Comparison of ENCODE assay signal across 21 mouse cellular contexts in genomic region chr12:116805129-116805809, GRCm38 (mm10).
DNase-seq lines count a peak whose midpoint lies in the region; ATAC-seq and TF ChIP-seq lines count a peak whose summit lies in the region.
"Had no signal": no experiment of that assay in that cellular context is flagged by ENCODE, and none has a peak within 500 bp of the region (broad histone marks: within the 10 kb centered on the region; RNA-seq: fewer than 3 reads in every experiment).

No protein-coding gene starts in this region.

- peak overlapping the region; percentile 14; the same call in 1 of the 2 replicates for H3K27ac ChIP-seq in hindbrain, embryonic 13.5 days
- H3K27ac ChIP-seq in hindbrain, embryonic 11.5 days (ENCODE audit: low read depth, low read length), result no peak overlapping the region
- no peak overlapping the region for H3K27ac ChIP-seq in forebrain, embryonic 15.5 days (replicated peaks)
- peak overlapping the region; percentile 50 for H3K27ac ChIP-seq in midbrain, embryonic 14.5 days (replicated peaks; ENCODE audit: low read depth, low read length)
- H3K27ac ChIP-seq: embryonic facial prominence, embryonic 10.5 days; limb, embryonic 12.5 days; liver, embryonic 15.5 days; neural tube, embryonic 12.5 days; stomach, embryonic 15.5 days had no signal

- TF ChIP-seq CTCF in brain, embryonic 14.5 days (IDR thresholded peaks at IDR 0.05; ENCODE audit: borderline replicate concordance, extremely low read depth, insufficient read depth, insufficient read length), result no peak

- no peak for DNase-seq in hindbrain, embryonic 11.5 days (ENCODE audit: low spot score)
- DNase-seq in brain, embryonic 14.5 days (ENCODE audit: low read depth), result peak; percentile 58
- peak; percentile 58 for DNase-seq in midbrain, embryonic 14.5 days
- DNase-seq in Muller cell, postnatal 12 days (ENCODE audit: inconsistent ontology term), result no peak
- DNase-seq in adrenal gland, postnatal 14 days, result no peak
- DNase-seq: adrenal gland, adult 8-10 months; cerebellum, postnatal 14 days; heart, postnatal 14 days; kidney, postnatal 10 days; lung, postnatal 14 days; spleen, adult 18-20 months had no signal

- TF ChIP-seq POLR2A in brain, embryonic 14.5 days (IDR thresholded peaks at IDR 0.05; ENCODE audit: borderline replicate concordance, extremely low read depth, insufficient read depth, insufficient read length, poor library complexity, severe bottlenecking), result no peak

- H3K4me2 ChIP-seq in hindbrain, embryonic 13.5 days, result no peak overlapping the region
- no peak overlapping the region for H3K4me2 ChIP-seq in hindbrain, embryonic 11.5 days (replicated peaks; ENCODE audit: low read depth, low read length)
- no peak overlapping the region for H3K4me2 ChIP-seq in forebrain, embryonic 15.5 days (replicated peaks)
- no peak overlapping the region for H3K4me2 ChIP-seq in midbrain, embryonic 14.5 days (ENCODE audit: low read length)
- H3K4me2 ChIP-seq: limb, embryonic 12.5 days; liver, embryonic 15.5 days; neural tube, embryonic 12.5 days; stomach, embryonic 15.5 days had no signal

- H3K4me3 ChIP-seq in hindbrain, embryonic 13.5 days, result no peak overlapping the region
- no peak overlapping the region for H3K4me3 ChIP-seq in hindbrain, embryonic 11.5 days (ENCODE audit: low read depth, low read length)
- no peak overlapping the region for H3K4me3 ChIP-seq in forebrain, embryonic 15.5 days
- no peak overlapping the region for H3K4me3 ChIP-seq in midbrain, embryonic 14.5 days (replicated peaks; ENCODE audit: low read depth, low read length)
- H3K4me3 ChIP-seq: embryonic facial prominence, embryonic 10.5 days; erythroblast, embryonic 14.5 days; limb, embryonic 12.5 days; liver, embryonic 15.5 days; neural tube, embryonic 12.5 days; stomach, embryonic 15.5 days had no signal

- H3K9ac ChIP-seq in hindbrain, embryonic 13.5 days, result no peak overlapping the region
- H3K9ac ChIP-seq in hindbrain, embryonic 11.5 days (ENCODE audit: low read depth, low read length), result no peak overlapping the region
- no peak overlapping the region for H3K9ac ChIP-seq in forebrain, embryonic 15.5 days (replicated peaks)
- no peak overlapping the region for H3K9ac ChIP-seq in midbrain, embryonic 14.5 days (replicated peaks; ENCODE audit: low read length)
- H3K9ac ChIP-seq: limb, embryonic 12.5 days; liver, embryonic 15.5 days; neural tube, embryonic 12.5 days; stomach, embryonic 15.5 days had no signal

- ATAC-seq in hindbrain, embryonic 13.5 days (ENCODE audit: low FRiP score), result peak; percentile 49; the same call in 1 of the 2 replicates
- ATAC-seq in hindbrain, embryonic 11.5 days (ENCODE audit: low FRiP score), result no peak
- peak; percentile 47 for ATAC-seq in forebrain, embryonic 15.5 days (replicated peaks)
- no peak; the same call in 1 of the 2 replicates for ATAC-seq in midbrain, embryonic 14.5 days (ENCODE audit: low FRiP score, low TSS enrichment)
- ATAC-seq: intestine, postnatal 0 days had no signal

- 59% methylated on average over 2 of the region's 2 CpGs for WGBS in hindbrain, embryonic 13.5 days
- 79% methylated on average over 2 of the region's 2 CpGs for WGBS in hindbrain, embryonic 11.5 days
- WGBS in forebrain, embryonic 15.5 days, result 69% methylated on average over 2 of the region's 2 CpGs
- 68% methylated on average over 2 of the region's 2 CpGs for WGBS in midbrain, embryonic 14.5 days

- H3K4me1 ChIP-seq in hindbrain, embryonic 13.5 days (replicated peaks), result peaks cover 14% of the 10 kb centered on the region
- no peaks in the 10 kb centered on the region for H3K4me1 ChIP-seq in hindbrain, embryonic 11.5 days (replicated peaks; ENCODE audit: control insufficient read depth, insufficient read depth, low read length)
- H3K4me1 ChIP-seq in forebrain, embryonic 15.5 days, result peaks cover 12% of the 10 kb centered on the region; the same call in 1 of the 2 replicates
- peaks cover 16% of the 10 kb centered on the region for H3K4me1 ChIP-seq in midbrain, embryonic 14.5 days (ENCODE audit: control insufficient read depth, insufficient read depth, low read length)
- H3K4me1 ChIP-seq: embryonic facial prominence, embryonic 10.5 days; limb, embryonic 12.5 days; liver, embryonic 15.5 days; stomach, embryonic 15.5 days had no signal

- no peaks in the 10 kb centered on the region for H3K27me3 ChIP-seq in hindbrain, embryonic 13.5 days
- no peaks in the 10 kb centered on the region for H3K27me3 ChIP-seq in hindbrain, embryonic 11.5 days (ENCODE audit: control insufficient read depth, insufficient read depth, low read length)
- no peaks in the 10 kb centered on the region for H3K27me3 ChIP-seq in forebrain, embryonic 15.5 days
- no peaks in the 10 kb centered on the region for H3K27me3 ChIP-seq in midbrain, embryonic 14.5 days (ENCODE audit: control insufficient read depth, insufficient read depth, low read length)
- H3K27me3 ChIP-seq: limb, embryonic 12.5 days; liver, embryonic 15.5 days; neural tube, embryonic 12.5 days; stomach, embryonic 15.5 days had no signal

- no peaks in the 10 kb centered on the region for H3K36me3 ChIP-seq in hindbrain, embryonic 13.5 days
- H3K36me3 ChIP-seq in hindbrain, embryonic 11.5 days (ENCODE audit: control insufficient read depth, insufficient read depth, low read length), result no peaks in the 10 kb centered on the region
- no peaks in the 10 kb centered on the region for H3K36me3 ChIP-seq in forebrain, embryonic 15.5 days
- no peaks in the 10 kb centered on the region for H3K36me3 ChIP-seq in midbrain, embryonic 14.5 days (ENCODE audit: control insufficient read depth, insufficient read depth, low read length)
- H3K36me3 ChIP-seq: embryonic facial prominence, embryonic 10.5 days; G1E; limb, embryonic 12.5 days; liver, embryonic 15.5 days; neural tube, embryonic 12.5 days; stomach, embryonic 15.5 days had no signal

- H3K9me3 ChIP-seq in hindbrain, embryonic 13.5 days, result no peaks in the 10 kb centered on the region
- H3K9me3 ChIP-seq in hindbrain, embryonic 11.5 days (ENCODE audit: control insufficient read depth, low read length), result no peaks in the 10 kb centered on the region
- H3K9me3 ChIP-seq in forebrain, embryonic 15.5 days, result no peaks in the 10 kb centered on the region
- H3K9me3 ChIP-seq in midbrain, embryonic 14.5 days (ENCODE audit: control insufficient read depth, low read length), result no peaks in the 10 kb centered on the region
- H3K9me3 ChIP-seq: embryonic facial prominence, embryonic 10.5 days; limb, embryonic 12.5 days; liver, embryonic 15.5 days; neural tube, embryonic 12.5 days; stomach, embryonic 15.5 days had no signal

Comparison
In these comparisons a context has a peak if more than half of its experiments do, and no peak if none do; other contexts are left out.
1. ATAC-seq: peak in hindbrain, embryonic 13.5 days (single experiment) and forebrain, embryonic 15.5 days (single experiment); none in hindbrain, embryonic 11.5 days (single experiment) and midbrain, embryonic 14.5 days (single experiment).
2. H3K27ac ChIP-seq: peak in hindbrain, embryonic 13.5 days (single experiment) and midbrain, embryonic 14.5 days (single experiment); none in hindbrain, embryonic 11.5 days (single experiment) and forebrain, embryonic 15.5 days (single experiment).
3. DNase-seq: peak in brain, embryonic 14.5 days (single experiment) and midbrain, embryonic 14.5 days (single experiment); none in hindbrain, embryonic 11.5 days (single experiment), Muller cell, postnatal 12 days (single experiment) and adrenal gland, postnatal 14 days (single experiment).